Mouse (Mus musculus): ENCODE measurements around the gene H13.
"Not testable (repeated sequence)": the region's sequence is repeated elsewhere in the genome, so short reads cannot be mapped to it uniquely, and the experiment has no call there.

DNA sequence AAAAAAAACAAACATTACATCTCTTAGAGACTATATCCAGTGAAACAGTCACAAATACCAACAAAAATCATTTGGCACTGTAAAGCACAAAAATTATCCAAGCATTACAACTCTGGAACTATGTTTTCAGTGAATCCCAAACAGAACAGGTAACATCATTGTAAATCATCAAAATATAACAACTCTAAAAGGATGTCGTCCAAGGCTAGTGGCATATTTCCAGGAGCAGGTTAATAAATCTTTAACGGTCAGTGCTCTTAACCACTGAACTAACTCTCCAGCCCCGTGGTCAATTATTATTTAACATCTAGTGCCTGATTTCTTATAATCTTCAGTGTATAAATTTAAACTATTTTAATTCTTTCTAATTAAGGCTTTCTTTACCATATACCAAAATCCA lies 3.1 kb upstream of the H13 start:
- not testable (repeated sequence) for TF ChIP-seq EP300, CTCF (IDR thresholded peaks at IDR 0.05; ENCODE audit: low read depth)

All from liver, embryonic 14.5 days (tissue).